Mouse (Mus musculus): ENCODE data around the gene AC131692.1.

AC131692.1 gene

GRCm38 (mm10) chr19:6068951-6069350 is 25.3 kb upstream of the AC131692.1 start:
- DNase-seq, result peak; percentile 63

GRCm38 (mm10) chr19:6069851-6070250 is 24.4 kb upstream of the AC131692.1 start:
- DNase-seq, result no peak

GRCm38 (mm10) chr19:6070571-6071250 is 23.5 kb upstream of the AC131692.1 start:
- no peak for DNase-seq

GRCm38 (mm10) chr19:6071261-6071660 is 23.0 kb upstream of the AC131692.1 start:
- no peak for DNase-seq

GRCm38 (mm10) chr19:6073889-6074288 is 20.3 kb upstream of the AC131692.1 start:
- DNase-seq, result no peak

- DNase-seq, result peak; percentile 89
Observed at GRCm38 (mm10) chr19:6076564-6077393, 17.4 kb upstream of the AC131692.1 start, which contains the start of gene Vps51. Gene Vps51, minus strand, starts transcription at chr19:6077231.

- no peak for DNase-seq
Observed at GRCm38 (mm10) chr19:6079983-6080480, 14.2 kb upstream of the AC131692.1 start, which contains the start of gene Tmem262. Gene Tmem262, plus strand, starts transcription at chr19:6080033.

- DNase-seq, result no peak
Observed at GRCm38 (mm10) chr19:6082156-6082555, 12.1 kb upstream of the AC131692.1 start, which contains the start of gene Gm28374. Gene Gm28374, minus strand, starts transcription at chr19:6082256.

- peak; percentile 96 for DNase-seq
Observed at GRCm38 (mm10) chr19:6084478-6085248, 9.6 kb upstream of the AC131692.1 start, which contains the start of the genes Zfpl1 and Cdca5. Gene Zfpl1, minus strand, starts transcription at chr19:6084956. Gene Cdca5, plus strand, starts transcription at chr19:6084983.

GRCm38 (mm10) chr19:6085417-6085879 is 8.8 kb upstream of the AC131692.1 start:
- DNase-seq, result peak; percentile 68

GRCm38 (mm10) chr19:6088841-6089240 is 5.4 kb upstream of the AC131692.1 start:
- no peak for DNase-seq

GRCm38 (mm10) chr19:6097847-6098246 is 3.6 kb downstream of the AC131692.1 start:
- no peak for DNase-seq

- no peak for DNase-seq
Observed at GRCm38 (mm10) chr19:6101186-6101585, 7.0 kb downstream of the AC131692.1 start.

GRCm38 (mm10) chr19:6102169-6102853 is 8.1 kb downstream of the AC131692.1 start:
- DNase-seq, result no peak

GRCm38 (mm10) chr19:6104476-6104875 is 10.3 kb downstream of the AC131692.1 start:
- DNase-seq, result no peak

GRCm38 (mm10) chr19:6105586-6105985 is 11.4 kb downstream of the AC131692.1 start, which contains the start of gene Naaladl1:
Gene Naaladl1, plus strand, starts transcription at chr19:6105782.
- no peak for DNase-seq

- no peak for DNase-seq
Observed at GRCm38 (mm10) chr19:6113116-6113515, 18.9 kb downstream of the AC131692.1 start.

GRCm38 (mm10) chr19:6116113-6116850 is 22.1 kb downstream of the AC131692.1 start:
- no peak for DNase-seq

- DNase-seq, result peak; percentile 51
Observed at GRCm38 (mm10) chr19:6117346-6117985, 23.2 kb downstream of the AC131692.1 start.

- peak; percentile 92 for DNase-seq
Observed at GRCm38 (mm10) chr19:6117986-6118676, 23.9 kb downstream of the AC131692.1 start, which contains the start of gene Sac3d1. Gene Sac3d1, minus strand, starts transcription at chr19:6118650.
